Mouse (Mus musculus) midbrain, embryonic 12.5 days (tissue): ENCODE results near the gene P2rx3. TPM values are rescaled to one million over a fixed set of nuclear protein-coding genes. Genes with fewer than 3 reads are reported as not detected.

Source experiments
- ATAC-seq: fragments of 200-750 bp; cut with Nextera tagmentation; 2 replicates; pipeline ENCODE4 v1.8.0; 2017; ENCODE audit warnings: low read depth, moderate TSS enrichment, moderate library complexity; ENCODE audit not compliant: low FRiP score
- H3K27ac ChIP-seq: fragments of 300-500 bp; sonication (generic); replicated peaks from 2 replicates; pipeline ENCODE4 v1.5.1; 2016; ENCODE audit warnings: mild to moderate bottlenecking
- H3K27me3 ChIP-seq: fragments of 300-500 bp; sonication (generic); 2 replicates; pipeline ENCODE4 v1.6.1; 2016; ENCODE audit warnings: mild to moderate bottlenecking
- H3K36me3 ChIP-seq: fragments of 300-500 bp; sonication (generic); 2 replicates; pipeline ENCODE4 v1.6.1; 2016
- H3K4me1 ChIP-seq: fragments of 300-500 bp; sonication (generic); 2 replicates; pipeline ENCODE4 v1.6.1; 2016
- H3K4me2 ChIP-seq: fragments of 300-500 bp; sonication (generic); replicated peaks from 2 replicates; pipeline ENCODE4 v1.6.1; 2016; ENCODE audit warnings: mild to moderate bottlenecking, moderate library complexity
- H3K4me3 ChIP-seq: fragments of 300-500 bp; sonication (generic); 2 replicates; pipeline ENCODE4 v1.5.1; 2016; ENCODE audit warnings: mild to moderate bottlenecking
- H3K9ac ChIP-seq: fragments of 300-500 bp; sonication (generic); replicated peaks from 2 replicates; pipeline ENCODE4 v1.6.1; 2016; ENCODE audit warnings: mild to moderate bottlenecking, moderate library complexity
- H3K9me3 ChIP-seq: fragments of 300-500 bp; sonication (generic); 2 replicates; pipeline ENCODE4 v1.6.1; 2016; ENCODE audit warnings: mild to moderate bottlenecking
- WGBS: fragments of 180-500 bp; shearing (Covaris S2); methylation state at CpG from one replicate; pipeline ENCODE4 v1.1.7; 2016; 5-methylcytosine and 5-hydroxymethylcytosine counted together
- polyA plus RNA-seq: library from polyadenylated mRNA; unstranded; fragments of >200 nt; fragmentation: Nextera tagmentation; extraction: Ambion mirVana; gene quantifications from 2 replicates; pipeline ENCODE4 v1.2.1, GENCODE M21; 2016

P2rx3 gene
- polyA plus RNA-seq, 1 experiment from 2014 or later: 4.1 TPM

- Histone ChIP-seq H3K4me3 (no peak overlapping the region), H3K27ac (no peak overlapping the region), H3K9ac (no peak overlapping the region), H3K36me3 (peaks cover 91% of the 10 kb centered on the region), H3K27me3 (no peaks in the 10 kb centered on the region), H3K4me2 (no peak overlapping the region), H3K9me3 (0 out of 2 replicates have a peak, but pooled peaks cover 2% of the 10 kb centered on the region), H3K4me1 (peaks cover 10% of the 10 kb centered on the region; the same call in 1 of the 2 replicates)
- ATAC-seq: no peak
- 80% methylated on average over 5 of the region's 5 CpGs for WGBS
Measured at GRCm38 (mm10) chr2:85056711-85057110, 19.4 kb upstream of the P2rx3 start.

GRCm38 (mm10) chr2:85053192-85053816, 16.0 kb upstream of the P2rx3 start:
- no peak overlapping the region for H3K4me3 ChIP-seq
- H3K9me3 ChIP-seq: no peaks in the 10 kb centered on the region
- 79% methylated on average over 5 of the region's 5 CpGs for WGBS
- no peaks in the 10 kb centered on the region for H3K27me3 ChIP-seq
- no peak overlapping the region for H3K4me2 ChIP-seq
- H3K36me3 ChIP-seq: peaks cover 66% of the 10 kb centered on the region
- peaks cover 27% of the 10 kb centered on the region for H3K4me1 ChIP-seq
- no peak for ATAC-seq
- H3K9ac ChIP-seq: 0 out of 2 replicates have a peak overlapping the region, but pooled peaks have one; percentile 28
- H3K27ac ChIP-seq: no peak overlapping the region

DNA sequence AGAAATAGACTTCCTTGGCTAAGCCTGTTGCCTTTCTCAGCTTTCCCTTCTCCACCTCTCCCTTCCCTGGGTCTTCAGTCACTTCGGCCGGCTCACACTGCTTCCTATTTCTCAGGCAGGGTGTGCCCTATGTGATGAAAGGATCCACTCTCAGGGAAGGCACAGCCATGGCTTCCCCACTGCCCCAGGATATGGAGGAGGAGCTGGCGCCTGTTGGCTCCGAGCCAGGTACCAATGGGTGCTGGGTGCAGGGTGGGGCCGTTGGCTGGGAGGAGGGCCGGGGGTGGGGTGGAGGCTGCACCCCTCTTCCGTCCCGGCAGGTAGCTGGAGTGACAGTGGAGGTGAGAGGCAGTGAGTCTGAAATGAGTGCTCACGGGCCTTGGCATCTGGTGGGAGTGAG, 13.5 kb upstream of the P2rx3 start:
- peak overlapping the region; percentile 71 for H3K4me2 ChIP-seq
- H3K4me1 ChIP-seq: peaks cover 37% of the 10 kb centered on the region
- peak overlapping the region; percentile 95 for H3K27ac ChIP-seq
- ATAC-seq: no peak
- peaks cover 58% of the 10 kb centered on the region for H3K36me3 ChIP-seq
- H3K9ac ChIP-seq: 0 out of 2 replicates have a peak overlapping the region, but pooled peaks have one; percentile 41
- H3K9me3 ChIP-seq: no peaks in the 10 kb centered on the region
- H3K27me3 ChIP-seq: no peaks in the 10 kb centered on the region
- H3K4me3 ChIP-seq: peak overlapping the region; percentile 29
- WGBS: 61% methylated on average over 9 of the region's 9 CpGs

- peak overlapping the region; percentile 41 for H3K9ac ChIP-seq
- H3K9me3 ChIP-seq: no peaks in the 10 kb centered on the region
- H3K4me2 ChIP-seq: peak overlapping the region; percentile 71
- no peaks in the 10 kb centered on the region for H3K27me3 ChIP-seq
- H3K4me3 ChIP-seq: peak overlapping the region; percentile 29
- peaks cover 58% of the 10 kb centered on the region for H3K36me3 ChIP-seq
- peak overlapping the region; percentile 95 for H3K27ac ChIP-seq
- WGBS: 3% methylated on average over 10 of the region's 10 CpGs
- peak; percentile 42 for ATAC-seq
- peaks cover 37% of the 10 kb centered on the region for H3K4me1 ChIP-seq
Measured at GRCm38 (mm10) chr2:85050001-85050634, 12.9 kb upstream of the P2rx3 start.

DNA sequence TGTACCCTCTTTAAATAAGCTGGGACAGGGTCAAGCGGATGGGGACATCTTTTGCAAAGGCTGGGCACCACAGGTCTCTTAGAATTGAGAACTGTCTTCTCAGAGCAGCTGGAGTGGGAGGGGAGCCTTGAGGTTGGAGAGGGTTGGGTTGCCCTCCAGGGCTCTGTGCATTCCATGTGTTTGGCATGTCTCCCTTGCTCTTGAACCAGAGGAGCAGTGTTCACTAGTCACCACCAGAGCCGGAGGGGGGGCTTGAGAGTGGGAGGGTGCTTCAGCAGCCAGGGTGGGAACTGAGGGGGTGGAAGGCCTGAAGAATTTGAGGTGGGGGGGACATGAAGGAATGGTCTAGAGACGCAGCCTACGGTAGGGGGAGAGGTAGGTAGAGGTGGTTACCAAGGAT, 12.0 kb upstream of the P2rx3 start:
- Histone ChIP-seq H3K27me3 (no peaks in the 10 kb centered on the region), H3K9me3 (no peaks in the 10 kb centered on the region), H3K4me1 (peaks cover 37% of the 10 kb centered on the region), H3K36me3 (peaks cover 57% of the 10 kb centered on the region), H3K4me3 (peak overlapping the region; percentile 55), H3K27ac (peak overlapping the region; percentile 95), H3K4me2 (peak overlapping the region; percentile 71), H3K9ac (peak overlapping the region; percentile 41)
- ATAC-seq: no peak
- 57% methylated on average over 4 of the region's 4 CpGs for WGBS

- 0% methylated on average over 39 of the region's 44 CpGs for WGBS
- Histone ChIP-seq H3K36me3 (peaks cover 57% of the 10 kb centered on the region), H3K27ac (peak overlapping the region; percentile 95), H3K4me1 (peaks cover 37% of the 10 kb centered on the region), H3K9ac (peak overlapping the region; percentile 65), H3K4me3 (peak overlapping the region; percentile 55), H3K4me2 (peak overlapping the region; percentile 71), H3K27me3 (no peaks in the 10 kb centered on the region), H3K9me3 (no peaks in the 10 kb centered on the region)
- ATAC-seq: peak; percentile 75
Measured at GRCm38 (mm10) chr2:85048168-85048751, 11.0 kb upstream of the P2rx3 start.

- Histone ChIP-seq H3K27ac (peak within 1 kb of the TSS; percentile 95), H3K4me3 (peak within 1 kb of the TSS; percentile 55), H3K4me2 (peak within 1 kb of the TSS; percentile 71), H3K27me3 (no peaks in the 10 kb centered on the region), H3K9me3 (no peaks in the 10 kb centered on the region), H3K4me1 (peaks cover 37% of the 10 kb centered on the region), H3K36me3 (peaks cover 58% of the 10 kb centered on the region), H3K9ac (peak within 1 kb of the TSS; percentile 65)
- ATAC-seq: peak; percentile 86
- 1% methylated on average over 42 of the region's 42 CpGs for WGBS
Measured at GRCm38 (mm10) chr2:85047596-85048167, 10.4 kb upstream of the P2rx3 start, which contains the start of gene Tnks1bp1. Tnks1bp1 (plus strand) TSS chr2:85048022.

- peak overlapping the region; percentile 95 for H3K27ac ChIP-seq
- no peaks in the 10 kb centered on the region for H3K27me3 ChIP-seq
- H3K36me3 ChIP-seq: peaks cover 58% of the 10 kb centered on the region
- H3K4me1 ChIP-seq: peaks cover 37% of the 10 kb centered on the region
- peak overlapping the region; percentile 55 for H3K4me3 ChIP-seq
- H3K9me3 ChIP-seq: no peaks in the 10 kb centered on the region
- H3K9ac ChIP-seq: peak overlapping the region; percentile 65
- ATAC-seq: no peak
- WGBS: 55% methylated on average over 10 of the region's 10 CpGs
- H3K4me2 ChIP-seq: peak overlapping the region; percentile 71
Measured at GRCm38 (mm10) chr2:85047081-85047480, 9.8 kb upstream of the P2rx3 start.

DNA sequence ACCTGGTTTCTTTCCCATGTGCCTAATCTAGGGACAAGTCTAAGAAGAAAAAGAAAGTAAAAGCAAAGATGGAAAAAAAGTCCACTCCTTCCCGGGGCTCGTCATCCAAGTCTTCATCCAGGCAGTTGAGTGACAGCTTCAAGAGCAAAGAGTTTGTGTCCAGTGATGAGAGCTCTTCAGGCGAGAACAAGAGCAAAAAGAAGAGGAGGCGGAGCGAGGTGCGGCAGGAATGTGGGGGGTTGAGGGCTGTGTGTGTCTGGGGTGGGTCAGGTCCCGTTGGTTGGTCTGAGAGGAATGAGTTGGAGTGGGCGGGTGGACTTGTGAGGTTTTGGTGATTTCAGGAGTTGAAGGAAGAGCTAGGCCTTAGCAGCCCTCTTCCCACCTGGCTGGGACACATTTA, 9.0 kb upstream of the P2rx3 start:
- peaks cover 59% of the 10 kb centered on the region for H3K36me3 ChIP-seq
- H3K9me3 ChIP-seq: no peaks in the 10 kb centered on the region
- no peak overlapping the region for H3K4me2 ChIP-seq
- H3K4me1 ChIP-seq: peaks cover 37% of the 10 kb centered on the region
- H3K4me3 ChIP-seq: no peak overlapping the region
- 81% methylated on average over 8 of the region's 8 CpGs for WGBS
- no peak for ATAC-seq
- no peak overlapping the region for H3K27ac ChIP-seq
- H3K9ac ChIP-seq: no peak overlapping the region
- H3K27me3 ChIP-seq: no peaks in the 10 kb centered on the region

DNA sequence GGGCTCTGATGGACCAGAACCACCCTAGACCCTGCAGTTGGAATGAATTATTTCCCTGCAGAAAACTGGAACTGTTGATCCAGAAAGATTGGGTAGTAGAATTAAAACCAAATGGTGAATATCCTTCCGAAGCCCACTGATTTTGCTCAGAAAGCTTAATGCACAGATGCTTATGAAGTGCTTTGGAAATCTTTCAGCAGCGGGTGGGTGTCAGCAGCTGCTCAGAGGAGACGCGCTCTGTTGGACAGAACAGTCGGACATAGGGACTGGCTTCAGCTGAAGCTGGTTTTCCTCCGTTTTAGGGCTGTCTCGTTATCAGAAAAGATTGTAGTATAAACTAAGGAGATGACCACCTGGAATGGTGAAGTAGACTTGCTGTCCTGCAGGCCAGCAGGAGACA, 6.4 kb upstream of the P2rx3 start:
- Histone ChIP-seq H3K4me1 (peaks cover 13% of the 10 kb centered on the region), H3K27me3 (no peaks in the 10 kb centered on the region), H3K9me3 (no peaks in the 10 kb centered on the region), H3K36me3 (peaks cover 83% of the 10 kb centered on the region), H3K4me2 (no peak overlapping the region), H3K9ac (no peak overlapping the region), H3K27ac (no peak overlapping the region), H3K4me3 (no peak overlapping the region)
- WGBS: 90% methylated on average over 7 of the region's 7 CpGs
- ATAC-seq: no peak

- peaks cover 47% of the 10 kb centered on the region for H3K36me3 ChIP-seq
- H3K4me2 ChIP-seq: peak overlapping the region; percentile 77
- H3K27ac ChIP-seq: no peak overlapping the region
- peaks cover 18% of the 10 kb centered on the region for H3K4me1 ChIP-seq
- ATAC-seq: no peak
- peak overlapping the region; percentile 79 for H3K4me3 ChIP-seq
- peak overlapping the region; percentile 92 for H3K9ac ChIP-seq
- H3K9me3 ChIP-seq: no peaks in the 10 kb centered on the region
- H3K27me3 ChIP-seq: no peaks in the 10 kb centered on the region; the same call in 1 of the 2 replicates
- WGBS: 80% methylated on average over 13 of the region's 13 CpGs
Measured at GRCm38 (mm10) chr2:85038336-85038735, 1.1 kb upstream of the P2rx3 start.
